Mouse (Mus musculus) liver, embryonic 14.5 days (tissue): ENCODE measurements around the gene Tbrg4. TPM values are rescaled to one million over a fixed set of nuclear protein-coding genes. Genes with fewer than 3 reads are reported as not detected.
A peak's percentile ranks its signal among the peaks of the same experiment; 100 is the strongest.

Source experiments
- ATAC-seq: fragments of 200-750 bp; cut with Nextera tagmentation; 2 replicates; pipeline ENCODE4 v1.8.0; 2017; ENCODE audit warnings: moderate number of reproducible peaks, mild to moderate bottlenecking, moderate library complexity; ENCODE audit not compliant: insufficient read depth
- DNase-seq, 3 experiments: peaks; one replicate each; pipeline ENCODE4 v3.0.0-alpha.2; 2012 to 2013; ENCODE audit warnings: low read depth in 3 of 3, low spot score in 3 of 3
- H3K27ac ChIP-seq: fragments of 300-500 bp; sonication (generic); 2 replicates; pipeline ENCODE4 v1.5.1; 2014; ENCODE audit warnings: moderate library complexity, mild to moderate bottlenecking, control low read depth, inconsistent platforms
- H3K27me3 ChIP-seq: fragments of 300-500 bp; sonication (generic); 2 replicates; pipeline ENCODE4 v1.6.1; 2014; ENCODE audit warnings: mild to moderate bottlenecking, low read length, moderate library complexity; ENCODE audit not compliant: control insufficient read depth, insufficient read depth
- H3K36me3 ChIP-seq: fragments of 300-500 bp; sonication (generic); replicated peaks from 2 replicates; pipeline ENCODE4 v1.6.1; 2014; ENCODE audit warnings: low read depth; ENCODE audit not compliant: control insufficient read depth, insufficient read depth
- H3K4me1 ChIP-seq, 2 experiments: fragments of 200-500 bp in 1 of 2; fragments of 300-500 bp in 1 of 2; sonication (generic) in 1 of 2; replicated peaks; 2 replicates each; pipeline ENCODE4 v1.6.1; 2012 to 2014; ENCODE audit warnings: antibody characterized with exemption in 1 of 2, inconsistent platforms in 1 of 2, low read length in 1 of 2; ENCODE audit not compliant: control insufficient read depth in 2 of 2, insufficient read depth in 2 of 2
- H3K4me2 ChIP-seq: fragments of 300-500 bp; sonication (generic); 2 replicates; pipeline ENCODE4 v1.6.1; 2014; ENCODE audit warnings: low read depth, mild to moderate bottlenecking, control low read depth, moderate library complexity
- H3K4me3 ChIP-seq, 2 experiments: fragments of 200-500 bp in 1 of 2; fragments of 300-500 bp in 1 of 2; sonication (generic) in 1 of 2; 2 replicates each; pipeline ENCODE4 v1.5.1; 2012 to 2014; ENCODE audit warnings: low read depth in 2 of 2, low read length in 2 of 2, mild to moderate bottlenecking in 2 of 2, control low read depth in 1 of 2, inconsistent platforms in 1 of 2, moderate library complexity in 1 of 2; ENCODE audit not compliant: insufficient read depth in 1 of 2
- H3K9ac ChIP-seq: fragments of 300-500 bp; sonication (generic); replicated peaks from 2 replicates; pipeline ENCODE4 v1.6.1; 2014; ENCODE audit warnings: mild to moderate bottlenecking, control low read depth, moderate library complexity
- H3K9me3 ChIP-seq: fragments of 300-500 bp; sonication (generic); 2 replicates; pipeline ENCODE4 v1.6.1; 2016; ENCODE audit warnings: low read length, mixed read lengths; ENCODE audit not compliant: control insufficient read depth
- CTCF ChIP-seq: IDR thresholded peaks from 2 replicates; pipeline ENCODE4 v1.5.1; 2016; ENCODE audit warnings: antibody characterized with exemption, low read depth, control low read depth
- EP300 ChIP-seq: IDR thresholded peaks from 2 replicates; pipeline ENCODE4 v1.6.1; 2016; ENCODE audit warnings: antibody characterized with exemption, low read depth
- WGBS: fragments of 180-500 bp; shearing (Covaris S2); extraction: QIAGEN DNeasy Blood & Tissue Kit; methylation state at CpG from one replicate; pipeline ENCODE4 v1.1.7; 2014; ENCODE audit not compliant: insufficient replicate concordance; 5-methylcytosine and 5-hydroxymethylcytosine counted together
- polyA plus RNA-seq, 2 experiments: library from polyadenylated mRNA; depleted of rRNA in 1 of 2; stranded (reverse) in 1 of 2; unstranded in 1 of 2; fragments of >200 nt; fragmentation: Nextera tagmentation in 1 of 2; extraction: Ambion mirVana in 1 of 2; gene quantifications; 2 replicates each; pipeline versions ENCODE4 v1.2.1 to v1.2.3; 2012 to 2014

The Tbrg4 gene
- polyA plus RNA-seq, 2 experiments = 27.7 to 55.1 TPM

GRCm38 (mm10) chr11:6588295-6588694, 37.6 kb downstream of the Tbrg4 start:
- ATAC-seq = no peak
- peaks cover 17% of the 10 kb centered on the region for H3K36me3 ChIP-seq

GRCm38 (mm10) chr11:6587249-6587940, 38.5 kb downstream of the Tbrg4 start:
- Histone ChIP-seq H3K4me2 (no peak overlapping the region), H3K27ac (peak overlapping the region; percentile 9; the same call in 1 of the 2 replicates), H3K9ac (no peak overlapping the region), H3K36me3 (peaks cover 17% of the 10 kb centered on the region), H3K27me3 (no peaks in the 10 kb centered on the region), H3K4me3 (no peak overlapping the region), H3K4me1 (peaks cover 49 to 60% of the 10 kb centered on the region in 2 experiments), H3K9me3 (no peaks in the 10 kb centered on the region)
- DNase-seq (no peak), ATAC-seq (no peak)
- TF ChIP-seq CTCF (no peak), EP300 (no peak)
- WGBS = 83% methylated on average over 7 of the region's 7 CpGs

More at GRCm38 (mm10) chr11:6588295-6588694, 37.6 kb downstream of the Tbrg4 start:
- TF ChIP-seq EP300 (no peak), CTCF (no peak)
- no peaks in the 10 kb centered on the region for H3K9me3 ChIP-seq
- no peak overlapping the region for H3K9ac ChIP-seq
- DNase-seq = no peak
- H3K4me1 ChIP-seq = peaks cover 49 to 69% of the 10 kb centered on the region in 2 experiments
- WGBS = 88% methylated on average over 7 of the region's 7 CpGs
- no peaks in the 10 kb centered on the region for H3K27me3 ChIP-seq
- no peak overlapping the region for H3K4me2 ChIP-seq
- peak overlapping the region; percentile 28 for H3K27ac ChIP-seq
- H3K4me3 ChIP-seq = no peak overlapping the region

- Histone ChIP-seq H3K4me2 (peak overlapping the region; percentile 15; the same call in 1 of the 2 replicates), H3K27ac (peak overlapping the region; percentile 66)
Measured at GRCm38 (mm10) chr11:6586660-6587059, 39.2 kb downstream of the Tbrg4 start.

GRCm38 (mm10) chr11:6585748-6586147, 40.1 kb downstream of the Tbrg4 start:
- peaks cover 12% of the 10 kb centered on the region for H3K36me3 ChIP-seq
- H3K27me3 ChIP-seq = no peaks in the 10 kb centered on the region
- no peak overlapping the region for H3K4me3 ChIP-seq
- DNase-seq (no peak), ATAC-seq (no peak)
- H3K4me2 ChIP-seq = no peak overlapping the region
- TF ChIP-seq EP300 = no peak
- no peak for TF ChIP-seq CTCF
- H3K9ac ChIP-seq = no peak overlapping the region
- peaks cover 33 to 43% of the 10 kb centered on the region in 2 experiments for H3K4me1 ChIP-seq
- peak overlapping the region; percentile 66 for H3K27ac ChIP-seq
- H3K9me3 ChIP-seq = no peaks in the 10 kb centered on the region
- WGBS = 76% methylated on average over 8 of the region's 8 CpGs

More at GRCm38 (mm10) chr11:6586660-6587059, 39.2 kb downstream of the Tbrg4 start:
- DNase-seq (no peak), ATAC-seq (no peak)
- H3K27me3 ChIP-seq = no peaks in the 10 kb centered on the region
- 30% methylated on average over 3 of the region's 3 CpGs for WGBS
- H3K36me3 ChIP-seq = peaks cover 12% of the 10 kb centered on the region
- H3K4me3 ChIP-seq = no peak overlapping the region
- H3K9me3 ChIP-seq = no peaks in the 10 kb centered on the region
- TF ChIP-seq EP300 (0 out of 2 replicates have a peak, but pooled peaks have one; percentile 12), CTCF (peak; percentile 37)
- H3K9ac ChIP-seq = no peak overlapping the region
- peaks cover 41 to 52% of the 10 kb centered on the region in 2 experiments for H3K4me1 ChIP-seq

GRCm38 (mm10) chr11:6581560-6581959, 44.3 kb downstream of the Tbrg4 start:
- H3K9me3 ChIP-seq = no peaks in the 10 kb centered on the region
- TF ChIP-seq EP300 = no peak
- TF ChIP-seq CTCF = no peak
- H3K4me2 ChIP-seq = no peak overlapping the region
- no peaks in the 10 kb centered on the region for H3K27me3 ChIP-seq
- WGBS = 64% methylated on average over 2 of the region's 2 CpGs
- no peak overlapping the region for H3K9ac ChIP-seq
- no peak overlapping the region for H3K27ac ChIP-seq
- H3K4me3 ChIP-seq = no peak overlapping the region
- DNase-seq = no peak
- peaks cover 4% of the 10 kb centered on the region for H3K36me3 ChIP-seq
- no peak for ATAC-seq
- peaks cover 10 to 14% of the 10 kb centered on the region in 2 experiments for H3K4me1 ChIP-seq
